Mouse (Mus musculus) liver, embryonic 14.5 days (tissue): Measurements from ENCODE around the gene Sdccag8. TPM values are rescaled to one million over a fixed set of nuclear protein-coding genes. Genes with fewer than 3 reads are reported as not detected.

ENCODE experiments used
- ATAC-seq: fragments of 200-750 bp; cut with Nextera tagmentation; 2 replicates; pipeline ENCODE4 v1.8.0; 2017; ENCODE audit warnings: moderate number of reproducible peaks, mild to moderate bottlenecking, moderate library complexity; ENCODE audit not compliant: insufficient read depth
- DNase-seq, 3 experiments: peaks; one replicate each; pipeline ENCODE4 v3.0.0-alpha.2; 2012 to 2013; ENCODE audit warnings: low read depth in 3 of 3, low spot score in 3 of 3
- H3K27ac ChIP-seq: fragments of 300-500 bp; sonication (generic); 2 replicates; pipeline ENCODE4 v1.5.1; 2014; ENCODE audit warnings: moderate library complexity, mild to moderate bottlenecking, control low read depth, inconsistent platforms
- H3K27me3 ChIP-seq: fragments of 300-500 bp; sonication (generic); 2 replicates; pipeline ENCODE4 v1.6.1; 2014; ENCODE audit warnings: mild to moderate bottlenecking, low read length, moderate library complexity; ENCODE audit not compliant: control insufficient read depth, insufficient read depth
- H3K36me3 ChIP-seq: fragments of 300-500 bp; sonication (generic); replicated peaks from 2 replicates; pipeline ENCODE4 v1.6.1; 2014; ENCODE audit warnings: low read depth; ENCODE audit not compliant: control insufficient read depth, insufficient read depth
- H3K4me1 ChIP-seq, 2 experiments: fragments of 200-500 bp in 1 of 2; fragments of 300-500 bp in 1 of 2; sonication (generic) in 1 of 2; replicated peaks; 2 replicates each; pipeline ENCODE4 v1.6.1; 2012 to 2014; ENCODE audit warnings: antibody characterized with exemption in 1 of 2, inconsistent platforms in 1 of 2, low read length in 1 of 2; ENCODE audit not compliant: control insufficient read depth in 2 of 2, insufficient read depth in 2 of 2
- H3K4me2 ChIP-seq: fragments of 300-500 bp; sonication (generic); 2 replicates; pipeline ENCODE4 v1.6.1; 2014; ENCODE audit warnings: low read depth, mild to moderate bottlenecking, control low read depth, moderate library complexity
- H3K4me3 ChIP-seq, 2 experiments: fragments of 200-500 bp in 1 of 2; fragments of 300-500 bp in 1 of 2; sonication (generic) in 1 of 2; 2 replicates each; pipeline ENCODE4 v1.5.1; 2012 to 2014; ENCODE audit warnings: low read depth in 2 of 2, low read length in 2 of 2, mild to moderate bottlenecking in 2 of 2, control low read depth in 1 of 2, inconsistent platforms in 1 of 2, moderate library complexity in 1 of 2; ENCODE audit not compliant: insufficient read depth in 1 of 2
- H3K9ac ChIP-seq: fragments of 300-500 bp; sonication (generic); replicated peaks from 2 replicates; pipeline ENCODE4 v1.6.1; 2014; ENCODE audit warnings: mild to moderate bottlenecking, control low read depth, moderate library complexity
- H3K9me3 ChIP-seq: fragments of 300-500 bp; sonication (generic); 2 replicates; pipeline ENCODE4 v1.6.1; 2016; ENCODE audit warnings: low read length, mixed read lengths; ENCODE audit not compliant: control insufficient read depth
- CTCF ChIP-seq: IDR thresholded peaks from 2 replicates; pipeline ENCODE4 v1.5.1; 2016; ENCODE audit warnings: antibody characterized with exemption, low read depth, control low read depth
- EP300 ChIP-seq: IDR thresholded peaks from 2 replicates; pipeline ENCODE4 v1.6.1; 2016; ENCODE audit warnings: antibody characterized with exemption, low read depth
- WGBS: fragments of 180-500 bp; shearing (Covaris S2); extraction: QIAGEN DNeasy Blood & Tissue Kit; methylation state at CpG from one replicate; pipeline ENCODE4 v1.1.7; 2014; ENCODE audit not compliant: insufficient replicate concordance; 5-methylcytosine and 5-hydroxymethylcytosine counted together
- polyA plus RNA-seq, 2 experiments: library from polyadenylated mRNA; depleted of rRNA in 1 of 2; stranded (reverse) in 1 of 2; unstranded in 1 of 2; fragments of >200 nt; fragmentation: Nextera tagmentation in 1 of 2; extraction: Ambion mirVana in 1 of 2; gene quantifications; 2 replicates each; pipeline versions ENCODE4 v1.2.1 to v1.2.3; 2012 to 2014

The Sdccag8 gene
- polyA plus RNA-seq, 2 experiments = 2.7 to 5.1 TPM

GRCm38 (mm10) chr1:177022751-177023150, 208.3 kb downstream of the Sdccag8 start:
- Histone ChIP-seq H3K9me3 (no peaks in the 10 kb centered on the region), H3K9ac (no peak overlapping the region), H3K4me2 (no peak overlapping the region), H3K27ac (no peak overlapping the region), H3K36me3 (no peaks in the 10 kb centered on the region), H3K4me1 (peaks cover 0 to 2% of the 10 kb centered on the region in 2 experiments; a peak in 1 of 4 replicates), H3K4me3 (no peak overlapping the region), H3K27me3 (no peaks in the 10 kb centered on the region)
- WGBS = 47% methylated on average over 3 of the region's 3 CpGs
- DNase-seq (no peak), ATAC-seq (no peak)
- TF ChIP-seq EP300 = no peak

- Histone ChIP-seq H3K27me3 (no peaks in the 10 kb centered on the region), H3K27ac (no peak overlapping the region), H3K36me3 (no peaks in the 10 kb centered on the region), H3K4me2 (no peak overlapping the region), H3K4me1 (no peaks in the 10 kb centered on the region), H3K9ac (no peak overlapping the region), H3K4me3 (no peak overlapping the region), H3K9me3 (no peaks in the 10 kb centered on the region)
- 55% methylated on average over 3 of the region's 3 CpGs for WGBS
- TF ChIP-seq EP300 (no peak), CTCF (no peak)
- ATAC-seq (no peak), DNase-seq (no peak)
Measured at GRCm38 (mm10) chr1:177027706-177028105, 213.2 kb downstream of the Sdccag8 start.

GRCm38 (mm10) chr1:177029032-177029431, 214.6 kb downstream of the Sdccag8 start:
- Histone ChIP-seq H3K4me3 (no peak overlapping the region), H3K4me2 (no peak overlapping the region), H3K27ac (no peak overlapping the region), H3K9ac (no peak overlapping the region), H3K4me1 (no peaks in the 10 kb centered on the region), H3K9me3 (no peaks in the 10 kb centered on the region), H3K36me3 (no peaks in the 10 kb centered on the region), H3K27me3 (no peaks in the 10 kb centered on the region)
- WGBS = 26% methylated on average over 2 of the region's 2 CpGs
- ATAC-seq (no peak), DNase-seq (no peak)
- TF ChIP-seq CTCF (no peak), EP300 (no peak)

GRCm38 (mm10) chr1:177030669-177031068, 216.2 kb downstream of the Sdccag8 start:
- no peak for DNase-seq

GRCm38 (mm10) chr1:177031196-177031595, 216.7 kb downstream of the Sdccag8 start:
- no peak overlapping the region for H3K4me2 ChIP-seq
- H3K4me3 ChIP-seq = no peak overlapping the region
- H3K27me3 ChIP-seq = no peaks in the 10 kb centered on the region
- H3K9ac ChIP-seq = no peak overlapping the region
- H3K27ac ChIP-seq = no peak overlapping the region
- no peak for TF ChIP-seq CTCF
- no peak for TF ChIP-seq EP300
- H3K36me3 ChIP-seq = no peaks in the 10 kb centered on the region
- ATAC-seq (no peak), DNase-seq (no peak)
- 63% methylated on average over 1 of the region's 1 CpGs for WGBS
- H3K9me3 ChIP-seq = no peaks in the 10 kb centered on the region
- no peaks in the 10 kb centered on the region for H3K4me1 ChIP-seq

More at GRCm38 (mm10) chr1:177030669-177031068, 216.2 kb downstream of the Sdccag8 start:
- H3K27me3 ChIP-seq = no peaks in the 10 kb centered on the region
- TF ChIP-seq EP300 = no peak
- no peak for TF ChIP-seq CTCF
- no peak overlapping the region for H3K27ac ChIP-seq
- H3K4me3 ChIP-seq = no peak overlapping the region
- H3K9me3 ChIP-seq = no peaks in the 10 kb centered on the region
- no peak for ATAC-seq
- no peak overlapping the region for H3K4me2 ChIP-seq
- no peak overlapping the region for H3K9ac ChIP-seq
- H3K36me3 ChIP-seq = no peaks in the 10 kb centered on the region
- H3K4me1 ChIP-seq = no peaks in the 10 kb centered on the region
- WGBS = 72% methylated on average over 3 of the region's 3 CpGs
